Mouse (Mus musculus) adrenal gland, adult 18-20 months (tissue): Measurements from ENCODE around the gene Spata5. TPM values are rescaled to one million over a fixed set of nuclear protein-coding genes. Genes with fewer than 3 reads are reported as not detected.

Experiments
- DNase-seq, 2 experiments: peaks; one replicate each; pipeline ENCODE4 v3.0.0; 2021 to 2022; ENCODE audit warnings: low spot score in 2 of 2
- total RNA-seq, 2 experiments: library from RNA; stranded (reverse); gene quantifications; 1 replicate in 1 of 2; 2 replicates in 1 of 2; pipeline ENCODE4 v1.2.3; 2021

Gene Spata5
- total RNA-seq, 2 experiments from 2014 or later, result 43.6 to 51.2 TPM

DNA sequence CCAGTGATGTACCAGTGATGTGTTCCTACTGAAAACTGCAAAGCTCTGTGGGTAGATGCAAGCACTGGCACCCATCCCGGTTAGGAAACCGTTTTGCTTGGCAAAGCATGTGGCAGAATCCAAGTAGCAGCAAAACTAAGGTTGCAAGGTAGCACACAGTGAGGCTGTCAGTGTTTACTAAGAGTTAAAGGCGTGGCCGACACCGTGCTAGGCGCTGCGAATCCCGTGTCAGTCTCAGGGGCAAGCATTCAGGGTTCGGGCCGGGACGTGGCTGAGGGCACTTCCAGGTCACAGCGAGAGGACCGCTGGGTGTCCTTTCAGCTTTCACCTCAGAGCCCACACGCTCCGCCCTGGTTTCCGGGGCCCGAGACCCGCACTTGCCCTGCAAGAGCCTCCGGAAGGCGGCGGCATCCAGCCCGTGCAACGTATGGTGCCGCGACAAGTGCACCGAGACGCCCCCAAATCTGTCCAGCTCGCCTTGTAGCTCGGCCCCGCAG is 687 bp upstream of the Spata5 start:
- no peak for DNase-seq

DNA sequence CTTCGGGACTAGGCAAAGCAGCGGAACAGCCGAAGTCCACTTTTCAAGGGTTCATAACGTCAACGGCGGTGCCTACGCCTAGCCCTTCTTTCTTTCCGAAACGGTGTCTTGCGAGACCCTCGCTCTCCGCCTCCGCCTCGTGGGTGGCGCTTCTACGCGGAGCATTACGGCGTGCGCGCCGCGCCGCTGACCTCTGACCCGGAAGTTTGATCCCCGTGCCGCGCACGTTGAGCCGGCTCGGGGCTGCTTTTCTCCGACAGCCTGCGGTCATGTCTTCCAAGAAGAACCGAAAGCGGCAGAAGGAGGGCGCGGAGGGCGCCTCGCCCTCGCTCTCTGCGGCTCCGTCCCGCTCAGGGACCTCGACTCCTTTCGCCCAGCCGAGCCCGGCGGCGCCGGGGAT is 376 bp downstream of the Spata5 start, which contains the start of gene Nudt6:
Gene Nudt6, minus strand, starts transcription at position 140 of the 400 bp plus-strand sequence.
- peak; percentile 90 for DNase-seq

DNA sequence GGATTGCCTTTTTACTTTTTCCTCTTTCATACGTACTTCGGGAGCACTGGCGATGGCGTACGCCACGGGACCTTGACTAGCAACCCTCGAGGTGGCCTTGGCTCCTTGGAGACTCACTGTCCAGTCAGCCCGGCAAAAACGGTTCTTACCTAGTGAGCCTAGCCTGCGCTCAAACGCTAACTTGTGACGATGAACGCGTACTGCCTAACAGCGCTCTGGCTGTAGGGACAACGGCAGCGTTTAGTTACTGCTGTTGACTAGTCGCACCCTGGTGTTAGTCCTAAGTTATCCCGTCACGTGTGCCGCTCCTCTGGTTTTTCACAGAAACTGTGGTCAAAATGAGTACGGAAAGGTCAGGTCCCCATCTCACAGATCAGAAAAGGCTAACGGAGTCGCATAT is 945 bp downstream of the Spata5 start:
- DNase-seq, result peak in 1 of 2 experiments; percentile 52

DNA sequence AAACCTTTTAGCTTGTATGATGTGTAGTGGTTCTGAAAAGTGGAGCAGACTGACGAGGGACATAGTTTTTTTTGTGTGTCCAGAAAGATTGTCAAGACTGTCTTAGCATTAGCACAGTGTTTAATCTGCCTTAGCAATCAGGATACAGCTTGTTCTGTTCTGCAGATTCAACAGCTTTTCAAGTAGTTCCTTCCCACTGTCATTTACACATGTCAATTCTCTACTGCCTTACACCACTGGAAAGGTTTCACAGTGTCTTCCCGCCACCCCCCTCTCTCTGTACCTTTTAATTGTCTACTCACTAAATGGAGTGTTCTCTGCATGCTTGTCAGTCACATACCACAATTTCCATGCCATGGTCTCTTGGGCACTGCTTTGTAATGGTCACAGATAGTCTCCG is 1.5 kb downstream of the Spata5 start:
- no peak for DNase-seq

DNA sequence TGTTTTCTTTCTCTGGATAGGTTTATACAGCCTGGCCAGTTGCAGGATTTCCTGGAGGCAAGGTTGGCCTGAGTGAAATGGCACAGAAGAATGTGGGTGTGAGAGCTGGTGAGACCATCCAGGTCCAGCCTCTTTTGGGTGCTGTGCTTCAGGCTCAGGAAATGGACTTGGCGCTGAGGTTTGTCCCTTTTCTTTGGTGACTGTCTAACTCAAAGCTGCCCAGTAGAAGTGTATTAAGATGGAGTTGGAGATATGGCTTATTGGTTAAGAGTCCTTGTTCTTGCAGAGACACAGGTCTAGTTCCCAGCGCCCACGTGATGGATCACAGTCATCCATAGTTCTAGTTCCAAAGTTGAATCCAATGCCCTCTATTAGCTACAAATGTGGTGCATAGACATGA is 6.4 kb downstream of the Spata5 start:
- no peak for DNase-seq

DNA sequence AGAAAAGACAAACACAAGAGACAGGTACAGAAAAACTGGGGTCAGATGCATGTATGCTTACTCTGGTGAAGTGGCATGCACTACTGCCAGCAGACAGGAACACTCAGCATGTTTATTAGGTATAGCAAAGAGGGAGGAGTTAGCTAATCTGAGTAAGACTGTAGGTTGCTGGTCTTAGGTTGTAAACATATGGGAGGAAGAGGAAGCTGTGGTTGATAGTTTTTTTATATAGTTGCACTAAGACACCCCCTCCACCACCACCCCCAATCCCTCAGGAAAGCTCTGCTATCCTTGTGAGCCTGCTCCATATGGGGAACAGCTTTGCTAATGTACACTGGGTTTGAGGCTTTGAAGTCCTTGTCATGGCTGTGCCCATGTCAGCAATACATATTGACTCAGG is 10.7 kb downstream of the Spata5 start:
- DNase-seq, result no peak

DNA sequence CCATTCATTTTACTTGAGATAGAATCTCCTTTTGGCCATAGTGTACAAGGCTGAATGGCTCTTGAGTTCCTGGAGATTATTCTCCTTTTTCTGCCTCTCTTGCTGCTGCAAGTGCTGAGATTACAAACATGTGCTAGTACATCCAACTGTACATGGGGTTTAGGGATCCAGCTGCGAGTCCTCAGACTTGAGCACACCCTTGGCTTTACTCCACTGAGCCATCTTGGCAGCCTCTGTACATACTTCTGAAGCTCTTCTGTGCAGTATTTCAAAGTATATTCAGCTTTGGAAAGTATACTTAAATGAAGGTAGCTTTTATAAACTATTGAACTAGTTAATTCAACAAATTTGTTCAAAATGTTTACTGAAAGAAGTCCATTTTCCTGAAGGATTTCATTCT is 20.1 kb downstream of the Spata5 start:
- no peak for DNase-seq

DNA sequence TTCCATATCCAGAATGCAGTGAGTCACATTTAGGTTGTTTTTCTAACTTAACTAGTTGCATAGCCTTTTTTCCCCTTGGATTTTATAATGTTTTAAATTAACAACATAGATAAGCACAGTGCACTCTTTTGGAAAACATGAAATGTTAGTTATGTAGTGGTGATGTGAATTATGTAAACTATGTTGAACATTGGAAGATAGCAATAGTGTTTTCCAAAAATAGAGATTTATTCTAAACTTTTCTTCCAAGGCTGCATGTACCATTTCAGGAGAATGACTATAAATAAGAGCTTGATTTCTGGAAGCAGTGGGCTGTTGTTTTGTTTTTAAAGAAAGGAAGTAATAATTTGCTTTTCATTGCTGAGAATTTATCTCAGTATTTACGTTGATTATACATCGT is 23.7 kb downstream of the Spata5 start:
- DNase-seq, result no peak

DNA sequence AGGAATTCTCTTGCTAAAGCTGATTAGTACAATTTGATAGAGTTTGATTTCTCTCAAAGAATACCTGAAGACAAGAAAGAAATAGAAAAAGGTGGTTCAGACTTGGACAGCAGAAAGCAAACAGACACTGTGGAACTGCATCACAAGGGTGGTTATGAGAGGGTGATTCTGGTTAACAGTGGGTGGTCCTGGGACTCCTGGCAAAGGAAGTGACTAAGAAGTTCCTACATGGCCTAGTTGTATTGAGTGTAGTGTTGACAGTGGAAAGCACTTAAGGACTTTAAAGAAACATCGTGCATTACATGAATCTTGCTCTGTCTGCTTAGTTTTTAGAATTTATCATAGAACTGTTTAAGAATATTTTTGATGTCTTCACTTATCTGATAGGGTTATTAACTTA is 36.3 kb downstream of the Spata5 start:
- DNase-seq, result no peak

DNA sequence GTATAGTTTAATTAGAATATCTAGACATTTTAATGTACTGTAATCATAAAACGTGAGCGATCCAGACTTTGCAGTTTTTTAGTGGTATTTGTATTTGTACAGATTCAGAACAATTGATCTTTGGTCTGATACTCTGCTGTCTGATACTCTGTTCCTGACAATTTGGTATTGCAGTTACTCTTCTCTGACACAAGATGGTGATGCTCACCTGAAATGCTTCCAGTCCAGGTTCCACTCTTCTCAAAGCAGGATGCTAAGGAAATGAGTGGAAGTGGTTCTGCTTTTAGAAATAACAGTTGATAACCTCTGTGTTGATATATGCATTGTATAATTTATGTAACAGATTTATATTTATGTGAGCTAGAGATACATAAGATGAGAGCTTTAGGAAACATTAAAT is 48.5 kb downstream of the Spata5 start:
- no peak for DNase-seq

DNA sequence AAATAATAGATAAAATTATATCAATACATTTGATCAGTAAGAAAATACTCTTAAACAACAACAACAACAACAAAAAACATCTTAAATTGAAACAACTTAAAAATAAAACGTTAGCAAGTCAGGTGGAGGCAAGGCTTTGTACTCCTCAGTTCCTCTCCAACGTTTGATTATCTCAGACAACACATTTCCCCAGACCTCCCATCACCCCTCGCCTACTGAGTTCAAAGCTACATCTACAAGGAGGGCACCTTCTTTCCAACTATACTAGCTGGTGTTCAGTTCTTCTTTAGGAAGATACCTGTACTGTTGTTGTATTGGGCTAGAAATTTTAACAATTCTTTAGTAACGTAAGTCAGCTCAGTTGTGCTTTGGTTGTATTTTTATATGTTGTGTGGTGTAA is 49.7 kb downstream of the Spata5 start:
- no peak for DNase-seq

DNA sequence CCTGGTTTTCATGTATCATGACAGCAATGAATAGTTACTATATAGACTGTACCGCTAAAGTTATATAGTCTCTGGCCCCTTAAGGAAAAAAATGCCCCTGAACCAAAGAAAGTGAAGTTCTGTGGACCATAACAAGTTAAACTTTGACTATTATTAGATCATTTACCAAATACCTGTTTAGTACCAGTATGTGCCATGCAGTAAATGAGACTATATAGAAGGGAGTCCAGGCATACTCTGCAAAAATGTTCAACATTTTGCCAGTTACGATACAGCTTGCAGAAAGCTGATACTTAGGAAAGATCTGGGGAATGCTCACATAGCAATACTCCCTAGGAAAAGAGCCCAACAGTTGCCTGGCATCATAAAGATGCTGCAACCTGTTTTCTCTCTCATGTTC is 51.2 kb downstream of the Spata5 start:
- no peak for DNase-seq

DNA sequence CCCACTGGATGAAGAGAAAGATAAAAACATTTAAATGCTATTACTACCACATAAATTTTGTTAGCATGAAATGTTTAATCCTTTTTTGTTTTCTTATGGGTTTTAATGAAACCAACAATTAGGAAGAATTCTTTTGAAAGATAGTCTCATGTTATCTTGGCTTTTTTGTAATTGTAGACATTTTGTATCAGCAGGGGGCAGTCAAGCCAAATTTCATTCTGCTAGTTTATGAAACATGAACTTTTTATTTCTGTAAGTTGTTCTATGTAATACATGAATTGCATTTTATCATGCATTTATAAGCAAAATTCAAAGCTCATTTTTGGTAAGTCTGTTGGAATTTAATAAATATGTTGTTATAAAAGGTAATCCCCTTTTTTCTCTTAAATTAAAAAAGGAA is 52.8 kb downstream of the Spata5 start:
- no peak for DNase-seq

DNA sequence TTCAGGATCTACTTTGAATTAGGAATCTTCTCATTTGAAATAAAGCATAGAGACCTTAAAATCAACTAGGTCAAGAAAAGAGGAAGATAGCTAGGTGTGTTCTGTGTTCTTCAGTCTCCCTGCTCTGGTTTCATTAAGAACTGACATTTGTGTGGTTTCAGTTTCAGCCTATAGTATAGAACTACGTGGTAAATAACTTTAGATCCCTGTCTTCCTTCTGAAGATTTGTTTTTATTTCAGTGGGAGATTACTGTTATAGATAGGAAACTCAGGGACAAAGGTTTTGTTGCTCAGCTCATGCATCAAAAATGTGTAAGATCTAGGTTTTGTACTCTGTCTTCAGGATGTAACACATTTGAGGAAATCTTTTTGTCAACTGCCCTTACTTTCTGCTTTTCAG is 56.8 kb downstream of the Spata5 start:
- DNase-seq, result no peak

DNA sequence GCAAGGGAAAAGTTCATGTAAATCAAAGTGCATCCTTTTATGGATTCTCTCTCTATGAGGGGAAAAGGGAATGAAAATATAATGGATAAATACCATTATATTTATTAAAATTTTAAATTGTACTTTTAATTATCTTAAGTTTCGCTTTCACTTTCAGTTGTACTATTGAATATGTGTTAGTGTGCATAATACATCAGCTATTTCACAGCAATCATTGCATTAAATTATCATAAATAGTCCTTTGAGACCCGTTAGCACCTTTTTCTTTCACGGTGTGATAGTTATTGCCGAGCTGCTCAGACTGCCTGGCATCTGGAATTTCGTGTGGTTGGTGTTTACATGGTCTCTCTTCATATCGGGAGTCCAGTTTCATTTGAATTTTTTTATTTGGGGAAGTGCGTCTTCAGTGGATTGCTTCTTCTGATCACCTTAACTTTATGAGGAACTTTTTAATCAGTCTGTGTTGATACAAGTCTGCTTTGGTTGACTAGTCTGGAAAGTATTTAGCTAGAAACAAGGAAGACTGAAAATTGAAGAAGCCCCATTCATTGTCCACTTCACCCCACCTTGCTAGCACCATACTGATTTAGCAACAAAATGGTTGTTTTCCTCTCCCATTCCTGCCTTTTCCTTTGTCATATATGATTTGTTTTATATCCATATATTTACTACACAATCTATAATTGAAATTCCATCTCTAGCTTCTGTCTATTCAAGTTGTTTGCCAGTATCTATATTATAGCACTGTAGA is 57.9 kb downstream of the Spata5 start:
- DNase-seq, result no peak

DNA sequence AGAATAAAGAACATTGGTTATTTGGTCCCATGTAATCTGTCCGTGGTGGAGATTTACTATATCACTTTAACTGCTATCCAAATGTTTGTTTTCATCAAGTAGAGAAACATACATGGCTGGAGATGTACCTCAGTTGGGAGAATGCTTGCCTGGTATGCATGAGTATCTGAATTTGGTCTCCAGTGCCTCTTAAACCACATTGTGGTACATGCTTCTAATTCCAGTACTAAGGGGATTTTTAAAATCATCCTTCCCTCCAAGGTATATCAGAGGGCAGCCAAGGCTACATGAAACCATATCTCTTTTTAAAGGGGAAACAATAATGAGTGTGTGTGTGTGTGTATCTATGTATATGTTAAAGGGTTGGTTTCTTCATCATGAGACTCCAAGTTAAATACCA is 60.1 kb downstream of the Spata5 start:
- DNase-seq, result no peak

DNA sequence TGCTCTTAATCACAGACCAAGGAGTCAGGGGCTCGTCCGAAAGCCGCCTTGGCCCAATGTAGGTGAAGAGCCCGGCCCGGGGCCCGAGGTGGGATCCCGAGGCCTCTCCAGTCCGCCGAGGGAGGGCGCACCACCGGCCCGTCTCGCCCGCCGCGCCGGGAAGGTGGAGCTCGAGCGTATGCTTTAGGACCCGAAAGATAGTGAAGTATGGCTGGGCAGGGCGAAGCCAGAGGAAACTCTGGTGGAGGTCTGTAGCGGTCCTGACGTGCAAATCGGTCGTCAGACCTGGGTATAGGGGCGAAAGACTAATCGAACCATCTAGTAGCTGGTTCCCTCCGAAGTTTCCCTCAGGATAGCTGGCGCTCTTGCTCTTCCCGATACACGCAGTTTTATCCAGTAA is 61.6 kb downstream of the Spata5 start:
- DNase-seq, result no peak

DNA sequence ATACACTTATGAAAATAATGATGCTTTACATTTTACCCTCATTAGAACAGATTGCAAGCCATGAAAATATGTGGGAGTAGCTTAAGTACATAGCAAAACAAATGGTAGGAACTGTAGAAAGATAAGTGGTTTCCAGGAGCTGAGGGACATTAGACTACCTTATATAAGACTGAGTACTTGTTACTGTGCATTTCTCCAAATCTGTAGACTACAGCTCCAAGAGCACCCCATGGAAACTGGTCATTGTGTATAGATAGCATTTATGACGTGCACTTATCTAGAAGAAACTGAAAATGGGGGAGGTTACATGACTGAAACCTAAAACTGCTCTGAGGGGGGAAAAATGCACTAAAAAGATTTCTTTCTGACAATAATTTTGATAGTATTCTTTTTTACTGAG is 63.0 kb downstream of the Spata5 start:
- no peak for DNase-seq

DNA sequence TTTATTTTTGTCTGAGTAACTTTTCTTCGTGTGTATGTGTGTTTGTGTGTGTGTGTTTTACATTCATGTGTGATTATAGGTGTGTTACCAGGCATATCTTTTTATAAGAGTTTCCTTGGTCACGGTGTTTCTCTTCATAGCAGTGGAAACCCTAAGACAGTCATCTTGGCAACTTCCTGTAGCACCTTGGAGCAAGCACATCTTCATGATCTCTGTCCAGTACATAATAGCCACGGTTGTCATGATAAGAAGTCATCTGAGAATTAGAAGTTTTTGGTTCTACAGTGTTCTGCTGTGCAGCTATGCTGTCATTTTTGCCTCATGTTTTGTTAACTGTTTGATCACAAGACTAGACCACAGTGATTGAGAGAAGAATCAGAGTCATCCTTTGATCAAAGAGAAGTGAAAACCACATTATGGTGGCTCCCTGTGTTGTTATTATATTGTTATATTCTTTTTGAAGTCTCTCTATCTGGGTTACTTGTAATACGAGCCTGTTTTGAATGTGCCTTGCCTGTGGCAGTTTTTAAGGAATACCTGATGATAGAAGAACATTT is 64.1 kb downstream of the Spata5 start:
- DNase-seq, result no peak

DNA sequence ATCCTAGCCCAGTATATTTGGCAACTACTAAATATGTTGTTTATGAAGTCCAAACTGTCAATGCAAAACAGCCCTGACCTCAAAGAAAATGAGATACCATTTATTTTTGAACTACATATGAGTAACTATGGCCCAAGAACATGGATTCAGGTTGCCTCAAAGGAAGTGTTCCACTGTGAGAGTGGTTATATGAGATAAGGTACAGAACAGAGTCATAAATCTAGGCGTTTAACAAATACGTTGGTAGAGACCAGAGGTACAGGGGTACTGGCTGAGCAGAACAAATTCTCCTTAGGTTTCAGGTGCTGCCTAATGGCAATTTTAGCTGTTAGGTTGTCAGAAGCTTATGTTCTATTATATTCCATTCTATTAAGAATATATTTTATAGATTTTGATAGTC is 67.9 kb downstream of the Spata5 start:
- DNase-seq, result no peak

DNA sequence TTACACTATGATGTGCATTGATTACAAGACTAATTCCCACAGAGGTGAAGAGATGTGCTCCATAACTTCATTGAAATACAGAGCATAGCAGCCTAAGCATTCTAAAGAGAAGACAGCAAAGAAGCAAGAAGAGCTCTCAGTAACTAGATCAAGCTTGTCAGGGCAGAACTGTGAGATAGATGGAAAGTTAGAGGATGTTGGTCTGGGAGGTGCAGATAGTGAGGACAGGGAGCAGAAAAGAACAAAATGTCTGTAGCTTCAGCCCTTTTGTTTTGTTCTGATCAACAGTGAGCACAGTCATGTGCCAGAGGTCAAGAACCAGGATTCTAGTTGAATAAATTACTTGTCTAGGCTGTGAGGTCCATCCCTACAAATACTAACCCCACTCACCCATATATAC is 68.5 kb downstream of the Spata5 start:
- DNase-seq, result no peak

DNA sequence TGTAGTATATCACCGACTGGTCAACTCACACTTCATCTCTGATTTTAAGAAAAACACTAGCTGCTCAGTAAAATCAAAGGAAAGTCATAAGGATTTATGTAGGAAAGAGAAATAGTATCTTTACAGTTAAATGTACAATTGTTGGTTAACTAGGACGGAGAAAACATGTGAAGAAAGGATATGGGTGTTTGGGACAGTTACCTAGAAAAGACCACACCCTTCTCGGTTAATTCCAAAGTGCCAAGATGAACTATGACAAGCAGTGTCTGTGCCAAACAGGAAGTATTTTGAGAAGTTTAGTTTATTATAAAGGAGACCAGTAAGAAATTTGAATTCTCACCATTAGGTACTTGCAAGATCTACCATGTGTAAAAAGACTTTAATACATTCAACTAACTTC is 70.3 kb downstream of the Spata5 start:
- no peak for DNase-seq

DNA sequence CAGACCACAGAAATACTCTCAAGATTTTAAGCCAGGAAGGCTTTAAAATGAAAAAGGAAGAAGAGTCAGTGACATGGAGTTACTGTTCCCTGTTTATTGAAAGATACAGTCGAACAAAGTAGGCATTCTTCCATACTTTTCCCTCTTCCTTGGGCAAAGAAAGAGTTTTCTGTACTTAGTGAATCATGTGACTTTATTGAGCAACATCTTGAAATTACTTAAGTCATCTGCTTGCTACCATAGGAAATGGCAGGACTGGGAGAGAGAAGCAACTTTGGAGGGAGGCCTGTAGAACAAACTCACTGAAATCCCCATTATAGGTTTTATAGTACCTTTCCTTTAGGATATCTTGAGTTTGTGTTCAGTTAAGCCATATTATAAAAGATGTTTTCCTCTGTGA is 81.2 kb downstream of the Spata5 start:
- no peak for DNase-seq
